Mouse (Mus musculus) erythroblast, adult 5-6 weeks (primary cell): ENCODE results near the gene Prkaa1. TPM values are rescaled to one million over a fixed set of nuclear protein-coding genes. Genes with fewer than 3 reads are reported as not detected.

Experiments
- ATAC-seq: replicated peaks from 2 replicates; pipeline ENCODE4 v1.8.0; 2016; ENCODE audit warnings: moderate number of reproducible peaks, mild to moderate bottlenecking, moderate TSS enrichment, inconsistent platforms; ENCODE audit not compliant: poor library complexity, low FRiP score, severe bottlenecking
- total RNA-seq, 2 experiments: library from RNA; stranded (forward) in 1 of 2; stranded (reverse) in 1 of 2; fragments of 150-400 nt in 1 of 2; fragments of 200-764, 138-1000 nt in 1 of 2; gene quantifications; 2 replicates each; pipeline versions ENCODE4 v1.2.3 to v1.2.4; 2015 to 2017; ENCODE audit warnings: low replicate concordance in 2 of 2

Gene Prkaa1
- total RNA-seq, 2 experiments from 2014 or later: 14.8 to 19.8 TPM

GRCm38 (mm10) chr15:5156355-5156754, 12.7 kb downstream of the Prkaa1 start:
- 0 out of 2 replicates have a peak, but pooled peaks have one; percentile 57 for ATAC-seq

- ATAC-seq: no peak
Observed at GRCm38 (mm10) chr15:5157386-5157785, 13.7 kb downstream of the Prkaa1 start.

GRCm38 (mm10) chr15:5158827-5159226, 15.2 kb downstream of the Prkaa1 start:
- no peak for ATAC-seq

GRCm38 (mm10) chr15:5165121-5165773, 21.6 kb downstream of the Prkaa1 start:
- no peak for ATAC-seq

- no peak for ATAC-seq
Observed at GRCm38 (mm10) chr15:5173217-5173820, 29.7 kb downstream of the Prkaa1 start.

- no peak for ATAC-seq
Observed at GRCm38 (mm10) chr15:5184668-5185330, 41.1 kb downstream of the Prkaa1 start.

GRCm38 (mm10) chr15:5185366-5186292, 42.0 kb downstream of the Prkaa1 start, which contains the start of gene Ttc33:
Gene Ttc33 (plus strand): TSS chr15:5185525.
- ATAC-seq: peak; percentile 92

- no peak for ATAC-seq
Observed at GRCm38 (mm10) chr15:5186293-5186675, 42.6 kb downstream of the Prkaa1 start.

GRCm38 (mm10) chr15:5187116-5187515, 43.5 kb downstream of the Prkaa1 start:
- no peak for ATAC-seq

GRCm38 (mm10) chr15:5188029-5188428, 44.4 kb downstream of the Prkaa1 start:
- no peak for ATAC-seq

- ATAC-seq: no peak
Observed at GRCm38 (mm10) chr15:5189504-5190093, 45.9 kb downstream of the Prkaa1 start.

GRCm38 (mm10) chr15:5193833-5194232, 50.2 kb downstream of the Prkaa1 start:
- ATAC-seq: no peak

GRCm38 (mm10) chr15:5194446-5194845, 50.8 kb downstream of the Prkaa1 start:
- no peak for ATAC-seq

- no peak for ATAC-seq
Observed at GRCm38 (mm10) chr15:5194931-5195330, 51.3 kb downstream of the Prkaa1 start.

- ATAC-seq: no peak
Observed at GRCm38 (mm10) chr15:5195987-5196514, 52.4 kb downstream of the Prkaa1 start.

- no peak for ATAC-seq
Observed at GRCm38 (mm10) chr15:5196691-5197090, 53.0 kb downstream of the Prkaa1 start.

- no peak for ATAC-seq
Observed at GRCm38 (mm10) chr15:5205222-5205621, 61.6 kb downstream of the Prkaa1 start.

- ATAC-seq: no peak
Observed at GRCm38 (mm10) chr15:5209116-5209515, 65.5 kb downstream of the Prkaa1 start.

GRCm38 (mm10) chr15:5220491-5220890, 76.8 kb downstream of the Prkaa1 start:
- no peak for ATAC-seq
